Mouse (Mus musculus): Measurements from ENCODE around the gene Nipbl. TPM values are rescaled to one million over a fixed set of nuclear protein-coding genes. Genes with fewer than 3 reads are reported as not detected.

Gene Nipbl
- polyA plus RNA-seq, 1 experiment, result 23.7 TPM

- Histone ChIP-seq H3K4me3 (replicated peaks; ENCODE audit: control insufficient read depth, low read depth, low read length) (no peak overlapping the region), H3K27ac (ENCODE audit: control insufficient read depth, insufficient read depth, low read depth, low read length, poor library complexity) (no peak overlapping the region), H3K4me1 (ENCODE audit: control insufficient read depth, insufficient read depth, low read length) (no peaks in the 10 kb centered on the region; the same call in 1 of the 2 replicates)
- TF ChIP-seq POLR2A (IDR thresholded peaks at IDR 0.05; ENCODE audit: borderline replicate concordance, control insufficient read depth, low read depth, low read length) (no peak), CTCF (IDR thresholded peaks at IDR 0.05; ENCODE audit: control insufficient read depth, insufficient read depth, low read length) (no peak)
- WGBS, result 15% methylated on average over 1 of the region's 1 CpGs
Measured at GRCm38 (mm10) chr15:8411168-8411837, 33.0 kb downstream of the Nipbl start.

DNA sequence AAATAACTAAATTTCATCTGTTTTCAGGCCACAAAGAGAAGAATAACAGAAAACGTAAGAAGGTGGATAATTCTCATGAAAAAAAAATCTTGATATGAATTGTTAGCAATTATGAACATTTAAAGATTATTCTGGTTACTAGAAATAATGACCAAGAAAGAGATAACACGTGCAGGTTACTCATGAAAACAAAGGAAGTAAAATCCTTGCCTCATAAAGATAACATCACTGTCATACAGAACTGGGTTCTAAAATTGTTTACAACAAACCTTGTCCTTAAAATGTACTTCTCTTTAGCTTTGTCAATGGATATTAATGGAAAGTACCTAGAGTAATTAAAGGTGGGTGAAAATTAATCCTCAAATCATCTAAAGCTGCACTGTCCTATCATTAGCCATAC is 37.2 kb downstream of the Nipbl start:
- WGBS, result 45% methylated on average over 2 of the region's 2 CpGs
- no peak for TF ChIP-seq CTCF (IDR thresholded peaks at IDR 0.05; ENCODE audit: control insufficient read depth, insufficient read depth, low read length)
- no peak for TF ChIP-seq POLR2A (IDR thresholded peaks at IDR 0.05; ENCODE audit: borderline replicate concordance, control insufficient read depth, low read depth, low read length)
- Histone ChIP-seq H3K27ac (ENCODE audit: control insufficient read depth, insufficient read depth, low read depth, low read length, poor library complexity) (no peak overlapping the region), H3K4me3 (replicated peaks; ENCODE audit: control insufficient read depth, low read depth, low read length) (no peak overlapping the region), H3K4me1 (ENCODE audit: control insufficient read depth, insufficient read depth, low read length) (no peaks in the 10 kb centered on the region; the same call in 1 of the 2 replicates)

GRCm38 (mm10) chr15:8406219-8406618 is 38.0 kb downstream of the Nipbl start:
- no peak overlapping the region for H3K4me3 ChIP-seq (replicated peaks; ENCODE audit: control insufficient read depth, low read depth, low read length)
- no peaks in the 10 kb centered on the region; the same call in 1 of the 2 replicates for H3K4me1 ChIP-seq (ENCODE audit: control insufficient read depth, insufficient read depth, low read length)
- no peak overlapping the region for H3K27ac ChIP-seq (ENCODE audit: control insufficient read depth, insufficient read depth, low read depth, low read length, poor library complexity)
- WGBS, result 78% methylated on average over 2 of the region's 2 CpGs
- TF ChIP-seq CTCF (IDR thresholded peaks at IDR 0.05; ENCODE audit: control insufficient read depth, insufficient read depth, low read length) (no peak), POLR2A (IDR thresholded peaks at IDR 0.05; ENCODE audit: borderline replicate concordance, control insufficient read depth, low read depth, low read length) (no peak)

- 82% methylated on average over 2 of the region's 2 CpGs for WGBS
- no peaks in the 10 kb centered on the region; the same call in 1 of the 2 replicates for H3K4me1 ChIP-seq (ENCODE audit: control insufficient read depth, insufficient read depth, low read length)
- TF ChIP-seq POLR2A (IDR thresholded peaks at IDR 0.05; ENCODE audit: borderline replicate concordance, control insufficient read depth, low read depth, low read length) (no peak), CTCF (IDR thresholded peaks at IDR 0.05; ENCODE audit: control insufficient read depth, insufficient read depth, low read length) (no peak)
- no peak overlapping the region for H3K27ac ChIP-seq (ENCODE audit: control insufficient read depth, insufficient read depth, low read depth, low read length, poor library complexity)
- no peak overlapping the region for H3K4me3 ChIP-seq (replicated peaks; ENCODE audit: control insufficient read depth, low read depth, low read length)
Measured at GRCm38 (mm10) chr15:8402591-8402990, 41.7 kb downstream of the Nipbl start.

- Histone ChIP-seq H3K27ac (ENCODE audit: control insufficient read depth, insufficient read depth, low read depth, low read length, poor library complexity) (no peak overlapping the region), H3K4me3 (replicated peaks; ENCODE audit: control insufficient read depth, low read depth, low read length) (no peak overlapping the region), H3K4me1 (ENCODE audit: control insufficient read depth, insufficient read depth, low read length) (no peaks in the 10 kb centered on the region; the same call in 1 of the 2 replicates)
- WGBS, result 86% methylated on average over 2 of the region's 2 CpGs
- TF ChIP-seq CTCF (IDR thresholded peaks at IDR 0.05; ENCODE audit: control insufficient read depth, insufficient read depth, low read length) (no peak), POLR2A (IDR thresholded peaks at IDR 0.05; ENCODE audit: borderline replicate concordance, control insufficient read depth, low read depth, low read length) (no peak)
Measured at GRCm38 (mm10) chr15:8401536-8401935, 42.7 kb downstream of the Nipbl start.

GRCm38 (mm10) chr15:8391764-8392163 is 52.5 kb downstream of the Nipbl start:
- Histone ChIP-seq H3K4me3 (replicated peaks; ENCODE audit: control insufficient read depth, low read depth, low read length) (no peak overlapping the region), H3K27ac (ENCODE audit: control insufficient read depth, insufficient read depth, low read depth, low read length, poor library complexity) (no peak overlapping the region), H3K4me1 (ENCODE audit: control insufficient read depth, insufficient read depth, low read length) (no peaks in the 10 kb centered on the region; the same call in 1 of the 2 replicates)
- no peak for TF ChIP-seq POLR2A (IDR thresholded peaks at IDR 0.05; ENCODE audit: borderline replicate concordance, control insufficient read depth, low read depth, low read length)
- no peak for TF ChIP-seq CTCF (IDR thresholded peaks at IDR 0.05; ENCODE audit: control insufficient read depth, insufficient read depth, low read length)
- 79% methylated on average over 3 of the region's 3 CpGs for WGBS

DNA sequence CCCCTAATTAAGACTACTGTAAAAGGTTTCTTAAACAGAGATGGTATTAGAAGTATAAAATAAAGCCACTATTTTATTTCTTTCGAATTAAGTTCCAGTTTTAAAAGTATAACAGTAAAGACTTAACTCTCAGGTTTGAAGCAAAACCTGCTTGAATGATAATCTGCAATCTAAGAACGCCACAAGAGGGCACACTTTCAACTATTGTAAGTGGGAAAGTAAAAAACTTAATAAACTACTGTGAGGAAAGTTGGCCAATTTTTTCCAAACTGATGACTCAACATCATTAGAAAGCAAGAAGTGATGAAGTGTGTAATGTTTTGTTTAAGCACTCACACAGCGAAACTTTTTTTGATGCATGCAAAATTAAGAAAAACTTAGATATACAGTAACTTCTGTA is 62.0 kb downstream of the Nipbl start:
- H3K4me1 ChIP-seq (ENCODE audit: control insufficient read depth, insufficient read depth, low read length), result no peaks in the 10 kb centered on the region
- 30% methylated on average over 3 of the region's 3 CpGs for WGBS
- TF ChIP-seq POLR2A (IDR thresholded peaks at IDR 0.05; ENCODE audit: borderline replicate concordance, control insufficient read depth, low read depth, low read length), result no peak
- no peak overlapping the region for H3K27ac ChIP-seq (ENCODE audit: control insufficient read depth, insufficient read depth, low read depth, low read length, poor library complexity)
- no peak overlapping the region for H3K4me3 ChIP-seq (replicated peaks; ENCODE audit: control insufficient read depth, low read depth, low read length)

DNA sequence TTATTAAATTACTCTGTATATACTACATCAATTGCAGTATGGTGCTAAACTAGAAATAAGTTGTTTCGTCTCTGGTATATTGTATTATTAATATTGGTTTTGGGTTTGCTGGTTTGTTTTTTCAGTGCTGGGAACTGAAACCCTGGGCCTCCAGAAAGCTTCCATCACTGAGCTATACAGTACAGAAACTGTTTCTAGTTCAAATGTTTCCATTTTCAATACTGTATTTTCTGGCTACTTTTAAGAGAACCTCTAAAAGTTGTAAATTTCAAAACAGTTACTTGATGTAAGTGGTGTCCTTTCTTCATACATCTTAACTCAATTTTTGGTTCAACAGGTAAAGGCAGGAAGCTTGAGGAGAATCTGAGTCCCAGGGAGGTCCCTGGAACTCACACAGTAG is 68.6 kb downstream of the Nipbl start:
- WGBS, result 88% methylated on average over 1 of the region's 1 CpGs
- TF ChIP-seq POLR2A (IDR thresholded peaks at IDR 0.05; ENCODE audit: borderline replicate concordance, control insufficient read depth, low read depth, low read length), result no peak
- Histone ChIP-seq H3K27ac (ENCODE audit: control insufficient read depth, insufficient read depth, low read depth, low read length, poor library complexity) (no peak overlapping the region), H3K4me1 (ENCODE audit: control insufficient read depth, insufficient read depth, low read length) (no peaks in the 10 kb centered on the region; the same call in 1 of the 2 replicates), H3K4me3 (replicated peaks; ENCODE audit: control insufficient read depth, low read depth, low read length) (no peak overlapping the region)

DNA sequence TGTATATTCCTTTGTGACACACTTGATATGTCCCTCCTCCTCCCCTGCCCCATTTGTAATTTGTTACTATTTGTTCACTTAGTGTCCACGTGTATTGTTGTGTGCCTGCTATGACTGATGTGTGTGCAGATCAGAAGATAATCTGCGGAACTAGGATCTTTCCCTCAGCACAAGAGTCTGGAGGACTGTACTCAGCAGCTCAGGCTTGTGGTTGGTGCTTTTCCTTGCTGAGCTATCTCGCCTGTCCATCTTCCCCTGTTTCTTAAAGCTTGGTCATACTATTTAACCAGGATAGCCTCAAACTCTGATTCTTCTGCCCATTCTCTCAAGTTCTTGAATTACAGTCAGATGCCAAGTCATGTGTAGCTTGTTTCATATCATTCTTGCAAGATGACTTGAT is 69.5 kb downstream of the Nipbl start:
- Histone ChIP-seq H3K4me1 (ENCODE audit: control insufficient read depth, insufficient read depth, low read length) (no peaks in the 10 kb centered on the region; the same call in 1 of the 2 replicates), H3K4me3 (replicated peaks; ENCODE audit: control insufficient read depth, low read depth, low read length) (no peak overlapping the region), H3K27ac (ENCODE audit: control insufficient read depth, insufficient read depth, low read depth, low read length, poor library complexity) (no peak overlapping the region)
- TF ChIP-seq CTCF (IDR thresholded peaks at IDR 0.05; ENCODE audit: control insufficient read depth, insufficient read depth, low read length) (no peak), POLR2A (IDR thresholded peaks at IDR 0.05; ENCODE audit: borderline replicate concordance, control insufficient read depth, low read depth, low read length) (no peak)
- 27% methylated on average over 3 of the region's 3 CpGs for WGBS

Measured in bone marrow, adult 2 months (tissue).